Mouse (Mus musculus): ENCODE results near the gene Mrpl12.
A peak's percentile ranks its signal among the peaks of the same experiment; 100 is the strongest.

GRCm38 (mm10) chr11:120442765-120443280 lies 41.6 kb upstream of the Mrpl12 start:
- TF ChIP-seq CTCF (IDR thresholded peaks at IDR 0.05; ENCODE audit: low read depth, low read length): peak; percentile 37
- no peak for TF ChIP-seq POLR2A (IDR thresholded peaks at IDR 0.05; ENCODE audit: extremely low read depth, insufficient read depth, low read length)
